Mouse (Mus musculus): ENCODE results near the gene Cep170b. TPM values are rescaled to one million over a fixed set of nuclear protein-coding genes. Genes with fewer than 3 reads are reported as not detected.

Cep170b gene
- polyA plus RNA-seq, 1 experiment from 2014 or later: 22.0 TPM

DNA sequence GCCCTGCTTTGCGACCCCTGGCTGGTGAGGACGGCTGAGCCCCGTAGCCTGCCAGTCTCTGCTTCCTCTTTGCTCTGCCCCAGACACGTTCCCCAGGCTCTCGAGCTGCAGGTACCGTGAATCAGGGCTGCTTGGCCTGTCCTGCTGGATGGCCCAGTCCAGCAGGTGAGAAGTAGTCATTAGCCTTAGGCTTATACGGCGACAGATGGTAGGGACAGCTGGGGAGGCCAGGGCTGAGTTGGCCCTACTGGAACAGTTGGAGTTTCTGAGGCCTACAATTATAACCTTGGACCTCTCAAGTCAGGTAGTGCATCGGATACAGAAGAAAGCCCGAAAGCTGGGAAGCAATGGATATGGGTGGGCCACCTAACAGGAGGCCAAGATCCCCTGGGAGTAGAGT is 12.3 kb downstream of the Cep170b start:
- Histone ChIP-seq H3K9ac (replicated peaks) (no peak overlapping the region), H3K4me1 (replicated peaks) (peaks cover 3% of the 10 kb centered on the region; the same call in 1 of the 2 replicates), H3K27ac (no peak overlapping the region), H3K4me3 (replicated peaks) (no peak overlapping the region), H3K9me3 (no peaks in the 10 kb centered on the region), H3K36me3 (peaks cover 77% of the 10 kb centered on the region), H3K4me2 (replicated peaks) (no peak overlapping the region), H3K27me3 (no peaks in the 10 kb centered on the region)
- 91% methylated on average over 10 of the region's 10 CpGs for WGBS
- no peak for ATAC-seq

DNA sequence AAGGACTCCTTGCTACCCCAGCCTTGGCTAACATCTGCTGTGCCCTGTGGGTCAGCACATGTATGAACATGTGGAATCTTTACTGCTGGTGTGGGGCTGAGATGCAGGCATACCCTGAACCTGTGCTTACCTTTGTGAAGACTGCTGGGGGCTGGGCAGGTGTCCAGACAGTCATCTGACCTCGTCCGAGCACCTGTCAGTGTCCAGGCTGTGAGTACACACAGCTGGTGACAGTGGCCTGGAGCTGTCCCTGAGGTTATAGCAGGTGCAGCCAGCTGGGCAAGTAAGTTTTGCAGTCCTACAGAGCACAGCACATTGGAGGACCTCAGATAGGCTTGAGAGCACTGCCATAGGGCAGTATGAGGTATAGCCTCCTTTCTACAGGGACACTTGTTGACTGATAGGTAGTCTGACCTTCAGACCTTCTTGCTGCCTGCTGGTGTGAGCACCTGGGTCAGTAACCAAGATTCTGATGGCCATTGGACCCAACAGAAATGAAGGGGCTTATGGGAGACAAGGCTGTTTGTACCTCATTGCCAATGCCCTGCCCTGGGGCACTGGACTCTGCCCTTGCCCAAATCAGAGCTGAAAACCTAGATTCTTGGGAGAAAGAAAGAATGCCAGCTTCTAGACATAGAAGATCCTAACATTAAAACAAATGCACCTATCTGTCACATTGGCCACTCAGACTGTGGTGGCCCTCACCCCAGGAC is 14.0 kb downstream of the Cep170b start:
- no peak for ATAC-seq
- Histone ChIP-seq H3K9me3 (no peaks in the 10 kb centered on the region), H3K27me3 (no peaks in the 10 kb centered on the region), H3K36me3 (peaks cover 90% of the 10 kb centered on the region), H3K4me3 (replicated peaks) (no peak overlapping the region), H3K4me2 (replicated peaks) (no peak overlapping the region), H3K27ac (no peak overlapping the region), H3K4me1 (replicated peaks) (no peaks in the 10 kb centered on the region), H3K9ac (replicated peaks) (no peak overlapping the region)
- 88% methylated on average over 2 of the region's 2 CpGs for WGBS

DNA sequence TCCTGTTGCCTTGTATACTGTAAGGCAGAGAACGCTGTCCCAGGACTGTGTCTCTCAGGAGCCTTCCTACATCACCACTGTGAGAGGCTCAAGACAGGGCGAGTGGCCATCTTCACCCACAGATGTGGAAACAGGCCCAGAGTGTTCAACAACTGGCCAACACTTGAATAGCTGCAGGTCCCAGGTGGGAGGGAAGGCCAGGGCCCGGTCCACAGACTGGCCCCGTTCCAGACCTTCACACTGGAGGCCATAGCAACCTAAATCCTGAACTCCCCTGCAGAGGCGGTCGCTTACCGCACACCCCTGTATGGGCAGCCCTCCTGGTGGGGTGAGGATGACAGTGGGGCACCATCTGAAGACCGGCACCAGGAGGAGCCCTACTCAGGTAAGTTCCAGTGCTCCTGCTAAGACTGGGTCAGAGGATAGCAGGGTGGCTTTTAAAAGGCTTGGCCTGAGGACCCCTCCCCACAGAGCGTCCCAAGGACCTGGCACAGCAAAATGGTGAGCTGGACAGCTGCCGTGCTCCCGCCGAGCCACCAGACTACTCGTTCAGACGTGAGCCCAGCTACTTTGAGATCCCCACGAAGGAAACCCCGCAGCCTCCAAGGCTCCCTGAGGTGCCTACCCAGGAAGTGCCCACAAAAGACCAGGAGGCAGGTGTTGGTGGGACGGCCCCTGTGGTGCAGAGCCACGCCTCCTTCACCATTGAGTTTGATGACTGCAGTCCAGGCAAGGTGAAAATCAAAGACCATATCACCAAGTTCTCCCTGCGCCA is 14.8 kb downstream of the Cep170b start:
- Histone ChIP-seq H3K9ac (replicated peaks) (no peak overlapping the region), H3K4me3 (replicated peaks) (no peak overlapping the region), H3K27me3 (no peaks in the 10 kb centered on the region), H3K9me3 (no peaks in the 10 kb centered on the region), H3K27ac (no peak overlapping the region), H3K36me3 (peaks cover 94% of the 10 kb centered on the region), H3K4me2 (replicated peaks) (no peak overlapping the region), H3K4me1 (replicated peaks) (no peaks in the 10 kb centered on the region)
- ATAC-seq: no peak
- 89% methylated on average over 19 of the region's 19 CpGs for WGBS

DNA sequence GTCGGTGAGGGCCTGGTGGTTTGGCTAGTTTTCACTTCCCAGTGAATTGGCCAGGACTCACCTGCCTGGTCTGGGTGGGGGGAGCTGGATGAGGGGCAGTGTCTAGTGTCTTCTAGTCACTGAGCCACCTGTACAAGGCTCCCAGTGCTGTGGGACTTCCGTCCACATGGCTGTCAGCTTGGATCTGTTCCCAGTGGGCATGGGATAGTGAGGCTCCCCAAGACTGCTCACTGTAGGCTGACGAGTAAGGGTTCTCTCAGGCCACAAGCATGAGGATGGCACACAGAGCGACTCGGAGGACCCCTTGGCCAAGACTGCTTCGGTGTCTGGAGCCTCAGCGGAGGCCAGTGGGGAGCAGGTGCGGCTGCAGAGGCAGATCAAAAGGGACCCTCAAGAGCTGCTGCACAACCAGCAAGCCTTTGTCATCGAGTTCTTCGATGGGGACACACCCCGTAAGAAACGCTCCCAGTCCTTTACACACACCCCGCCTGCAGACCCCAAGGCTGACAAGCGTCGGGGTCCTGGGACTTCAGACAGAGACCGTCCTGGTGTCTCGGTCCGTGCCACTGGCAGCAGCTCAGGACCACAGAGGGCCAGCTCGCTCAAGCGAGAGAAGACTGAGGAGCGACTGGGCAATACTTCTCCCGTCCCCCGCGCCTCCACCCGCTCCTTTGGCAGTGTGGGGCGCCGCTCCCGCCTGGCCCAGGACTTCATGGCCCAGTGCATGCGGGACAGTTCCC is 15.8 kb downstream of the Cep170b start:
- Histone ChIP-seq H3K4me2 (replicated peaks) (no peak overlapping the region), H3K27ac (no peak overlapping the region), H3K9me3 (no peaks in the 10 kb centered on the region), H3K9ac (replicated peaks) (no peak overlapping the region; the same call in 1 of the 2 replicates), H3K36me3 (peaks cover 99% of the 10 kb centered on the region), H3K4me3 (replicated peaks) (no peak overlapping the region), H3K4me1 (replicated peaks) (no peaks in the 10 kb centered on the region), H3K27me3 (no peaks in the 10 kb centered on the region)
- 88% methylated on average over 29 of the region's 29 CpGs for WGBS
- no peak for ATAC-seq

DNA sequence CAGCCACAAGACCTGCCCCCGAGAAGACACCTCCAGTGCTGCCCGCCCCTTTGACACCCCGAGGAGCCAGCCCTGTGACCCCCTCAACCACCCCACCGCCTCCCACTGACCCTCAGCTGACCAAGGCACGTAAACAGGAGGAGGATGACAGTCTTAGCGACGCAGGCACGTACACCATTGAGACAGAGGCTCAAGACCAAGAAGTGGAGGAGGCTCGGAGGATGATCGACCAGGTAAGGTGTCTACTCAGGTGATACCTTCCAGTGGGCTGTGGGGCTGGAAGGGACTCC is 16.3 kb downstream of the Cep170b start:
- no peak overlapping the region for H3K4me2 ChIP-seq (replicated peaks)
- H3K9ac ChIP-seq (replicated peaks): no peak overlapping the region; the same call in 1 of the 2 replicates
- peaks cover 94% of the 10 kb centered on the region for H3K36me3 ChIP-seq
- 90% methylated on average over 10 of the region's 10 CpGs for WGBS
- no peaks in the 10 kb centered on the region for H3K9me3 ChIP-seq
- H3K4me3 ChIP-seq (replicated peaks): no peak overlapping the region
- no peaks in the 10 kb centered on the region for H3K27me3 ChIP-seq
- no peak for ATAC-seq
- no peak overlapping the region for H3K27ac ChIP-seq
- no peaks in the 10 kb centered on the region for H3K4me1 ChIP-seq (replicated peaks)

DNA sequence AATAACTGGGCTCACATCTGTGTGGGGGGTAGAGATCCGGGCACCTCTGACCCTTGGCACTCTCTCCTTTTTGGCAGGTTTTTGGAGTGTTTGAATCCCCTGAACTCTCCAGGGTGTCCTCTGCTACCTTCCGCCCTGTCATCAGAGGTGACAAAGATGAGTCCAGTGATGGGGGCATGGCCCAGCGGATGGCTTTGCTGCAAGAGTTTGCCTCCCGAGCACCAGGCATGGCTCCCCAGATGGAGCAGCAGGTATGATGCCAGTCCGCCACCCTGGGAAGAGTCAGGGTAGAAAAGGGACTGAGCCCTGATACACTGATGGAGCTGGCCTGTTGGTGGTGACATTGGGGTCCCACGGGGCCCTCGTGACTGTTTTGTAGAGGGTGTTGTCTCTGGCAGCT is 16.8 kb downstream of the Cep170b start:
- no peak overlapping the region for H3K27ac ChIP-seq
- ATAC-seq: no peak
- no peak overlapping the region for H3K4me3 ChIP-seq (replicated peaks)
- H3K4me2 ChIP-seq (replicated peaks): no peak overlapping the region
- H3K9me3 ChIP-seq: no peaks in the 10 kb centered on the region
- peaks cover 89% of the 10 kb centered on the region for H3K36me3 ChIP-seq
- H3K9ac ChIP-seq (replicated peaks): no peak overlapping the region
- no peaks in the 10 kb centered on the region for H3K27me3 ChIP-seq
- 89% methylated on average over 7 of the region's 7 CpGs for WGBS
- no peaks in the 10 kb centered on the region for H3K4me1 ChIP-seq (replicated peaks)

DNA sequence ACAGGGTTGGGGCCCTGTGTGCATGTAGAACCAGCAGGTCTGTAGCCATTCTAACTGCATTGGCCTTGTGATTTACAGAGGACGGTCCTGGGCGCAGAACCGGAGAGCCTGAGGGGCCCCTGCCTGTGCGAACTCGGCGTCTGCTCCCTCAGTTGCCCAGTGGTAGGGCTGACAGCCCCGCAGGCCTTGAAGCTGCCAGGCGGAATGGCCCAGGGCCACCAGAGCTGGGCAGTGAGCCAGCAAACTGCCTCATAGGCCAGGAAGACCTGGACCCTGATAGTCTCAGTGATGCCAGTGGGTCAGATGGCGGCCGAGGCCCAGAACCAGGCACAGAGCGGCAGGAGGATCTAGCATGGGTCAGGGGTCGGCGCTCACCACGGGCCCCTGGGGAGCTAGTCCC is 17.5 kb downstream of the Cep170b start:
- WGBS: 93% methylated on average over 14 of the region's 14 CpGs
- no peak for ATAC-seq
- H3K36me3 ChIP-seq: peaks cover 82% of the 10 kb centered on the region

DNA sequence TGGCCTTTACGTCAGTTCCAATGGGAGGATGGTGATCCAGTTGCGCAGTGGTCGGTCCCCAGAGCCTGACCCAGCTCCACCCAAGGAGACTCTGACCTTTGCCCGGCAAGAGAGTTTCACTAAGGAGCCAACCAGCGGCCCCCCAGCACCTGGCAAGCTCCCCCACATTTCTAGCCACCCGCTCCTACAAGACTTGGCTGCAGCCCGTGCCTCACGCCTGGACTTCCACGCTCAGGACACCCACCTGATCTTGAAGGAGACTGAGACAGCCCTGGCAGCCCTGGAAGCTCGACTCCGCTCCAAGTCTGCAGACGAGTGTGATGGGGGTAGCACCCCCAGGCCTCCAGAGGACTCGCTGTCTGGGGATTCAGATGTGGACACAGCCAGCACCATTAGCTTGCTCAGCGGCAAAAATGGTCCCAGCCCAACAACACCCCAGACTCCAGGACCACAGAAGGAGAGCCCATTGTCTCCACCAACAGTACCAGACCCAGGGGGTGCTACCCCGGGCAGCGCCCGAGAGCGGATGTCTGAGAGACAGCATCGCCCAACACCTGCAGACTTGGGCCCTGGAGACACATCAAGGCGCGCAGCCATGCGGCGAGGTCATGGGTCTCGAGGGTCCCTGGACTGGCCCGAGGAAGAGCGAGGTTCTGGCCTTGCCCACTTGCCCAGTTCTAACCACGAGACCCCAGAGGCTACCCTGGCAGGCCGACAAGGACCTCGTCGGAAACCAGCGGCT is 18.2 kb downstream of the Cep170b start:
- peaks cover 75% of the 10 kb centered on the region for H3K36me3 ChIP-seq
- H3K4me1 ChIP-seq (replicated peaks): 0 out of 2 replicates have a peak, but pooled peaks cover 6% of the 10 kb centered on the region
- H3K9ac ChIP-seq (replicated peaks): no peak overlapping the region
- no peak overlapping the region for H3K4me2 ChIP-seq (replicated peaks)
- H3K27me3 ChIP-seq: no peaks in the 10 kb centered on the region
- H3K4me3 ChIP-seq (replicated peaks): no peak overlapping the region
- no peak for ATAC-seq
- no peaks in the 10 kb centered on the region for H3K9me3 ChIP-seq
- 93% methylated on average over 31 of the region's 31 CpGs for WGBS
- H3K27ac ChIP-seq: no peak overlapping the region

More for the DNA sequence above, 17.5 kb downstream of the Cep170b start:
- no peak overlapping the region for H3K27ac ChIP-seq
- H3K27me3 ChIP-seq: no peaks in the 10 kb centered on the region
- no peak overlapping the region for H3K4me3 ChIP-seq (replicated peaks)
- no peaks in the 10 kb centered on the region for H3K9me3 ChIP-seq
- 0 out of 2 replicates have a peak, but pooled peaks cover 2% of the 10 kb centered on the region for H3K4me1 ChIP-seq (replicated peaks)
- no peak overlapping the region for H3K4me2 ChIP-seq (replicated peaks)
- H3K9ac ChIP-seq (replicated peaks): no peak overlapping the region

DNA sequence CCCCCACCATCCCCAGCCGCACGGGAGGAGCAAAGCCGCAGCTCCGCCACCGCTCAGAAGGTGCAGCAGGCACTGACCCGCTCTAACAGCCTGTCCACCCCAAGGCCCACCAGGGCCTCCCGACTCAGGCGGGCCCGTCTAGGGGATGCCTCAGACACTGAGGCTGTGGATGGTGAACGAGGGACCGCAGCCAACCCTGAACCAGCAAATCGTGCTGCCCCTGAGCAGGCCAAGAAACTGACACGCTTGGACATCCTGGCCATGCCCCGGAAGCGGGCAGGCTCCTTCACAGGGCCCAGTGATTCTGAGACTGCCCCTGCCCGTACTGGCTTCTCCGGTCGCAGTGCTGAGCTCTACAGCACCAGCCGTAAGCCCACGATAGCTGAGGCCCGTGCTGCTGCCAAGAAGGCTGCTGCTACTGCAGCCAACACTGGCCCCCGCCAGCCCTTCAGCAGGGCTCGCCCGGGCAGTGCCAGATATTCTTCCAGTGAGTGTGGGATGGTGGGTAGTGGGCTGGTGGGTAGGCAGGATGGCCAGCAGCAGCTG is 18.8 kb downstream of the Cep170b start:
- Histone ChIP-seq H3K9me3 (no peaks in the 10 kb centered on the region), H3K27me3 (no peaks in the 10 kb centered on the region), H3K4me1 (replicated peaks) (0 out of 2 replicates have a peak, but pooled peaks cover 6% of the 10 kb centered on the region), H3K4me3 (replicated peaks) (no peak overlapping the region), H3K27ac (no peak overlapping the region), H3K9ac (replicated peaks) (no peak overlapping the region), H3K36me3 (peaks cover 73% of the 10 kb centered on the region), H3K4me2 (replicated peaks) (no peak overlapping the region)
- no peak for ATAC-seq
- whole genome bisulfite sequencing: 91% methylated on average over 24 of the region's 24 CpGs

DNA sequence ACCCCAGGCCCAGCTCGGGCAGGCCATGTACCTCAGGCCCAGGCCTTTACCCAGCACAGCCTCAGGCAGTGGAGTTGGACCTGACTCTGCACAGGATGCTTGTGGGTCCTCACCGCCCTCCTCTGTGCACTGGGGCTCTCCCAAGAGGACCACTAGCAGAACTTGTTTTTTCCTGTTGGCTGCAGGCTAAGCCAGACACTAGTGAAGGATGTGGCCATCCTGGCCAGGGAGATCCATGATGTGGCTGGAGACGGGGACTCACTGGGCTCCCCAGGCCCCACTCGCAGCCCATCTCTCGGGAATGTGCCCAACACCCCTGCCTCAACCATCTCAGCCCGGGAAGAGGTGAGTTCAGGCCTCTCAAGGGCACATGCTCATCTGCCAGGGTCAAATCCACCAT is 22.5 kb downstream of the Cep170b start:
- Histone ChIP-seq H3K4me3 (replicated peaks) (no peak overlapping the region), H3K4me2 (replicated peaks) (no peak overlapping the region), H3K27me3 (no peaks in the 10 kb centered on the region), H3K9me3 (no peaks in the 10 kb centered on the region), H3K36me3 (peaks cover 56% of the 10 kb centered on the region), H3K9ac (replicated peaks) (no peak overlapping the region; the same call in 1 of the 2 replicates), H3K27ac (0 out of 2 replicates have a peak overlapping the region, but pooled peaks have one; percentile 3), H3K4me1 (replicated peaks) (peaks cover 17% of the 10 kb centered on the region)
- 70% methylated on average over 6 of the region's 6 CpGs for WGBS
- peak; percentile 12 for ATAC-seq

DNA sequence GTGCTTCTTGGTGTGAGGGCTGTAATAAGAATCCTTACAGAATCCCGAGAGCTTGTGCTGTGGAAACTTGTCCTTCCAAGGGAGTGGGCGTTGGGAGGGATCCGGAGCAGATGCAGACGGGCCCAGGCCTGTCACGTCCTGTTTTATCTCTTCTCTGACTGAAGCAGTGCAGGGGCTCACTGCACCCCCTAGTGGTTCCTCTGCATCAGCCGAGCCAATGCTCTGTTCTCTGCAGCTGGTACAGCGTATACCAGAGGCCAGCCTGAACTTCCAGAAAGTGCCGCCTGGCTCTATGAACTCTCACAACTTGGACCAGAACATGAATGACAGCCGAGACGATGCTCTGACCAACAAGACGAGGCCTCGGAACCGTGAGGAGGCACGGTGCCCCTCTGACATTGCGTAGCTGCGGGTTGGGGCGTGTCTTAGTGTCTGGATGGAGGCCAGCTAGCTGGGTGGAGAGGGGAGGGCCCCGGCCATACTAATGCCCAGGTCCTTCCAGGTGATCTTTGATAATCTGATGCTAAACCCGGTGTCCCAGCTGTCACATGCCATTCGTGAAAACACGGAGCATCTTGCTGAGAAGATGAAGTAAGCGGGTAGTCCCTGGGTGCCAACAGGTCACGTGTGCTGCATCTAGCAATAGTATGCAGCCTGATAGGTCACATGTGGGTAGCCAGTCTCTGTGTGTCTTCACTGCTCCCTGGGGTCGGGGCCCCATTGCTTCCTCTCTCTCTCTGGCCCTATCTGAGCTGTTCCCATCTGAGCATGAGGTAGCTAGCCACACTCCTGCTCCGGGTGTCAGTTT is 23.1 kb downstream of the Cep170b start:
- 0 out of 2 replicates have a peak overlapping the region, but pooled peaks have one; percentile 3 for H3K27ac ChIP-seq
- H3K27me3 ChIP-seq: no peaks in the 10 kb centered on the region
- H3K9ac ChIP-seq (replicated peaks): no peak overlapping the region; the same call in none of the 2 replicates
- H3K4me3 ChIP-seq (replicated peaks): no peak overlapping the region
- peak; percentile 73 for ATAC-seq
- WGBS: 55% methylated on average over 25 of the region's 25 CpGs
- H3K9me3 ChIP-seq: no peaks in the 10 kb centered on the region
- H3K4me1 ChIP-seq (replicated peaks): peaks cover 23% of the 10 kb centered on the region
- H3K36me3 ChIP-seq: peaks cover 50% of the 10 kb centered on the region
- H3K4me2 ChIP-seq (replicated peaks): no peak overlapping the region
